Mouse (Mus musculus) limb, embryonic 13.5 days (tissue): ENCODE data around the gene Pi4ka. TPM values are rescaled to one million over a fixed set of nuclear protein-coding genes. Genes with fewer than 3 reads are reported as not detected.

ENCODE experiments used
- ATAC-seq: fragments of 200-750 bp; cut with Nextera tagmentation; 2 replicates; pipeline ENCODE4 v1.8.0; 2017; ENCODE audit warnings: low read depth, moderate number of reproducible peaks, moderate TSS enrichment; ENCODE audit not compliant: low FRiP score
- H3K27ac ChIP-seq: fragments of 300-500 bp; sonication (generic); 2 replicates; pipeline ENCODE4 v1.5.1; 2015; ENCODE audit warnings: inconsistent platforms, mild to moderate bottlenecking, moderate library complexity
- H3K27me3 ChIP-seq: fragments of 300-500 bp; sonication (generic); 2 replicates; pipeline ENCODE4 v1.6.1; 2015; ENCODE audit warnings: mild to moderate bottlenecking, inconsistent platforms
- H3K36me3 ChIP-seq: fragments of 300-500 bp; sonication (generic); 2 replicates; pipeline ENCODE4 v1.6.1; 2015; ENCODE audit warnings: inconsistent platforms, mild to moderate bottlenecking, moderate library complexity
- H3K4me1 ChIP-seq: fragments of 300-500 bp; sonication (generic); 2 replicates; pipeline ENCODE4 v1.6.1; 2015; ENCODE audit warnings: inconsistent platforms
- H3K4me2 ChIP-seq: fragments of 300-500 bp; sonication (generic); replicated peaks from 2 replicates; pipeline ENCODE4 v1.6.1; 2015; ENCODE audit warnings: inconsistent platforms, mild to moderate bottlenecking, moderate library complexity
- H3K4me3 ChIP-seq: fragments of 300-500 bp; sonication (generic); 2 replicates; pipeline ENCODE4 v1.5.1; 2015; ENCODE audit warnings: moderate library complexity, mild to moderate bottlenecking, inconsistent platforms
- H3K9ac ChIP-seq: fragments of 300-500 bp; sonication (generic); 2 replicates; pipeline ENCODE4 v1.6.1; 2015; ENCODE audit warnings: mild to moderate bottlenecking, inconsistent platforms
- H3K9me3 ChIP-seq: fragments of 300-500 bp; sonication (generic); 2 replicates; pipeline ENCODE4 v1.6.1; 2016; ENCODE audit warnings: inconsistent platforms
- WGBS: fragments of 180-500 bp; shearing (Covaris S2); methylation state at CpG from one replicate; pipeline ENCODE4 v1.1.7; 2015; 5-methylcytosine and 5-hydroxymethylcytosine counted together
- polyA plus RNA-seq: library from polyadenylated mRNA; unstranded; fragments of >200 nt; fragmentation: Nextera tagmentation; extraction: Ambion mirVana; gene quantifications from 2 replicates; pipeline ENCODE4 v1.2.1, GENCODE M21; 2015

Pi4ka gene
- polyA plus RNA-seq, 1 experiment from 2014 or later = 35.0 TPM

DNA sequence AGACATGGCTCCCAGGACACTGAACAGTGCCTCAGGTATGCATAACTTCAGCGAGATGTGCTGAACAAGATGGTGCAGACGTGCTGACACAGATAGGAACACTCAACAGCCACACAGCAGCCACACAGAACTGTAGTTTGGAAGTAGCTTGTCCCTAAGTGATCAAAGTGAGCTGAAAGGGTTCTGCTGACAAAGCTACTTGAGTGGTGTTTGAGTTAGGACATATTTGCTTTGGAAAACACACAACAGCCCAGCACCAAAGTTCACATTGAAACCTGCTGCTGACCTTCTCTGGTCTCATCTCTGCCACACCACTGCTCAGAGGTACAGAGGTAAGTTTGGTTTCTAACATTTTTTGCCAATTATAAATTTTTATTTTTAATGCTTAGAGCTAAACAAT is 75.0 kb downstream of the Pi4ka start, which contains the start of gene Serpind1:
Gene Serpind1, plus strand, starts transcription at position 256 of the 400 bp plus-strand sequence.
- H3K9me3 ChIP-seq = no peaks in the 10 kb centered on the region
- no peaks in the 10 kb centered on the region for H3K27me3 ChIP-seq
- WGBS = 74% methylated on average over 2 of the region's 2 CpGs
- H3K9ac ChIP-seq = no peak within 1 kb of the TSS
- ATAC-seq = no peak
- H3K36me3 ChIP-seq = peaks cover 20% of the 10 kb centered on the region
- no peak within 1 kb of the TSS for H3K4me3 ChIP-seq
- no peaks in the 10 kb centered on the region for H3K4me1 ChIP-seq
- no peak within 1 kb of the TSS for H3K4me2 ChIP-seq
- H3K27ac ChIP-seq = no peak within 1 kb of the TSS

DNA sequence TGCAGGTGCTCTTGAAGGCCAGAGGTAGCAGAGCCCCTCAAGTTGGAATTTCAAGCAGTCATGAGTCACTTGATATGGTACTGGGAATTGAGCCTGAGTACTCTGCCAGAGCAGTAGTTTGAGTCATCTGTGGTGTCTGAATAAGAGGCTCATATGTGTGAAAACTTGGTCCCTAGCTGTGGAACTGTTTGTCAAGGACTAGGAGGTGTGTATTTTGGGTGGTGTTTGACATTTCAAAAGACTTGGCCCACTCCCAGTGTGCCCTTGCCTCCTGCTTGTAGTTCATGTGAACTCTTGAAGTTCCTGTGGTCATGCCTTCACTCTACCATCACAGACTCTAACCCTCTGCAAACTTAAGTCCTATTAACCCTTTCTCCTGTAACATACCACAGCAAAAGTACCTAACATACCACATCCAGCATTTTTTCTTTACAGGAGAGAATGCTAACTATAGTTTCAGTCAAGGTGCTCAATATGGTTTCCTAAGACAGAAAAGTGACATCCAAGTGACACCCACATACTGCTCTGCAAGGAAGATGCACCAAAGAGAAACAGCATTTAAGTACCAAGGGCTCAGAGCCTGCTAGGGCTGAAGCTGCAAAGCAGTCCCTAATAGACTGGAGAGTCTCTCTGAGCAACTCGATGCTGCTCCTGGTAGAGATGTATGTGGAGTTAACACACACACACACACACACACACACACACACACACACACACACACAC is 76.1 kb downstream of the Pi4ka start:
- no peaks in the 10 kb centered on the region for H3K27me3 ChIP-seq
- no peak overlapping the region for H3K4me2 ChIP-seq
- H3K27ac ChIP-seq = no peak overlapping the region
- whole genome bisulfite sequencing = 91% methylated on average over 1 of the region's 1 CpGs
- H3K36me3 ChIP-seq = peaks cover 26% of the 10 kb centered on the region
- H3K9me3 ChIP-seq = no peaks in the 10 kb centered on the region
- no peaks in the 10 kb centered on the region for H3K4me1 ChIP-seq
- ATAC-seq = no peak
- no peak overlapping the region for H3K9ac ChIP-seq
- H3K4me3 ChIP-seq = no peak overlapping the region

DNA sequence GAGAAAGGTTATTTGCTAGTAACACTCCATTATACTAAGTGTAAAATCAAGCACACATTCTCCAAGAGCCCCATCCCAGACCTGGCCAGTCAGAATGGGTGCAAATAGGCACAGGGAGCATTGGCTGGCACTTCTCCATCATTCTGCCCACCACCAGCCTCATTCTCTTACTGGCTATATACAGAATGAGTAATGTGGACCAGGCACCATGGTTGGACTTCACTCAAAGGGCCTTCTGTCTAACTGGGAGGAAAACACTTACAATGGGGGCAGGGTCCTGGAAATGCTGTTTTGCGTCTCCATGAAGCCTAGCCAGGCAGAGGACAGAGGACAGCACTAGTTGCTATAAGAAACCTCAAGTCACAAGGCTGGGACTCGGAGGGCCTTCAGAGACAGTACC is 80.0 kb downstream of the Pi4ka start:
- ATAC-seq = no peak
- Histone ChIP-seq H3K27ac (no peak overlapping the region), H3K4me2 (no peak overlapping the region), H3K27me3 (no peaks in the 10 kb centered on the region), H3K9me3 (no peaks in the 10 kb centered on the region), H3K4me3 (no peak overlapping the region), H3K9ac (no peak overlapping the region), H3K4me1 (no peaks in the 10 kb centered on the region), H3K36me3 (peaks cover 60% of the 10 kb centered on the region)
- 67% methylated on average over 2 of the region's 2 CpGs for WGBS

DNA sequence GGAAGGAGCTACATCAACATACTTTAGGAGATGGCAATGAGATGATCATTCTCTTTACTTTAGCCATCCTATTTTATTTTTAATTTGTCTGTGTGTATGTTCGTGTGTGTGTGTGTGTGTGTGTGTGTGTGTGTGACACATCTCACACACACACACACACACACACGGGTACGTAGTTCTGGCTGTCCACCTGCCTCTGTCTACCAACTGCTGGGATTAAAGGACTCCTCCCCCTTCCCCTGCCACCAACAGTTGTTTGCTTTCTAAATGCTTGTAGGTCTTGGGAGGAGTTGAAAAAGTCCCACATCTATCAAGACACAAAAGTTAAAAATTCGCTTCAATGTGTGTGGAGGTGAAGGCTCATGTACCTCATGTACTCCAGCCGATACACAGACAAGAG is 81.4 kb downstream of the Pi4ka start:
- H3K4me3 ChIP-seq = no peak overlapping the region
- ATAC-seq = no peak
- H3K9ac ChIP-seq = no peak overlapping the region
- H3K9me3 ChIP-seq = no peaks in the 10 kb centered on the region
- H3K27me3 ChIP-seq = no peaks in the 10 kb centered on the region
- H3K4me2 ChIP-seq = no peak overlapping the region
- peaks cover 59% of the 10 kb centered on the region for H3K36me3 ChIP-seq
- H3K4me1 ChIP-seq = no peaks in the 10 kb centered on the region
- no peak overlapping the region for H3K27ac ChIP-seq
- 93% methylated on average over 5 of the region's 5 CpGs for WGBS

DNA sequence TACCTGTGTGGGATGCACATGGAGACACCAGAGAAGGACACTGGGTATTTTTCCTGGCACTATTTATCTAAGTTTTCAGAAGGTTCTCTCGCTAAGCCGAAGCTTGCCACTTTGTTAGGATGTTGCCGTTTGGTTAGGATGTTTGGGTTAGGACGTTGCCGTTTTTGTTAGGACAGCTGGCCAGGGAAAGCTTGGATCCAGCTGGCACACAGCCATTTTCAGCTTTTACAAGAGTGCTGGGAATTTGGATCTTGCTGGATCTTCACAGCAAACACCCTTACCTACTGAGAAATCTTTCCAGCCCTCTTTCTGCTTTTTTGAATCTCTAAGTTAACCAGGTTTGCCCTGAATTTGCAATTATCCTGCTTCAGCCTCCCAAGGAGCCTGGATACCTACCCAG is 84.6 kb downstream of the Pi4ka start:
- WGBS = 76% methylated on average over 5 of the region's 5 CpGs
- no peak overlapping the region for H3K27ac ChIP-seq
- H3K4me3 ChIP-seq = no peak overlapping the region
- no peaks in the 10 kb centered on the region for H3K4me1 ChIP-seq
- H3K9me3 ChIP-seq = no peaks in the 10 kb centered on the region
- H3K27me3 ChIP-seq = no peaks in the 10 kb centered on the region
- ATAC-seq = no peak
- H3K4me2 ChIP-seq = no peak overlapping the region
- H3K36me3 ChIP-seq = peaks cover 80% of the 10 kb centered on the region
- no peak overlapping the region for H3K9ac ChIP-seq

DNA sequence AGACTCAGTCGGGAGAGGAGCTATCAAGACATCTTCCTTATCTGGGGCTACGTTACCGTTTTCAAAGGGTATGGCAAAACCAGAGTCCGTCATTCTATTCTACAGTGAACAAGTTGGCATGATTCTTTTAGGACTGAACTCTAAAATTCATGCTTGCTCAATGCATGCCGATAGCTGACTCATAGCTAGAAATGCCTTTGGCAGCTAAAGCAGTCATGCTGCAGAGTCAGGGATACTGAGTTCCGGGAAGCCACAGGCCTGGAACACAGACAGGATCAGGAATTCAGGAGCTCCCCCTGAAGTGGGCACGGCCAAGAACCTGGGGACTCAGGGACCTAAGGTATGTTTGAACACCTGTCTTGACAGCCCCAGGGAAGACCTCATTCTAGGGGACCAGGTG is 89.6 kb downstream of the Pi4ka start:
- no peak overlapping the region for H3K27ac ChIP-seq
- H3K4me3 ChIP-seq = no peak overlapping the region
- H3K4me2 ChIP-seq = no peak overlapping the region
- 94% methylated on average over 7 of the region's 7 CpGs for WGBS
- H3K36me3 ChIP-seq = peaks cover 79% of the 10 kb centered on the region
- no peaks in the 10 kb centered on the region for H3K9me3 ChIP-seq
- no peaks in the 10 kb centered on the region for H3K4me1 ChIP-seq
- no peak for ATAC-seq
- H3K27me3 ChIP-seq = no peaks in the 10 kb centered on the region
- no peak overlapping the region for H3K9ac ChIP-seq

DNA sequence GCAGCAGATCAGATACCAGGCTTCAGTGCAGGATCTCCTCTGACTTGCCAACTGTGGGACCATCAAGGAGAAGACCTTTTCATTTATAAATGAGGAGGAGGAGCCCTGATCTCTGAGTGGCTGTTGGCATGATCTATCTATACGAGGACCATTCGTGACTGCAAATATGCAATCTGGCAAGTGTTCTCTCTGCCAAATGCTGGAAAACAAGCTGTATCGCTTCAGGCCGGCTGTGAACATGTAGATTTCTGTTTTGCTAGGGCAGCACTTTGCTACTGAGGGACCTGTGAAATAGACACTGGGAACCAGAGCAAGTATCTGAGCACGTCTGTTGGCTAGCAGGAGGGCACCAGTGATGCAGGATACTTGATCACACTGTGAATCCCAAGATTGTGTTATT is 93.6 kb downstream of the Pi4ka start:
- H3K9me3 ChIP-seq = no peaks in the 10 kb centered on the region
- H3K27ac ChIP-seq = no peak overlapping the region
- H3K4me3 ChIP-seq = no peak overlapping the region
- H3K36me3 ChIP-seq = peaks cover 88% of the 10 kb centered on the region
- no peak for ATAC-seq
- H3K4me1 ChIP-seq = no peaks in the 10 kb centered on the region
- no peak overlapping the region for H3K4me2 ChIP-seq
- H3K27me3 ChIP-seq = no peaks in the 10 kb centered on the region
- WGBS = 92% methylated on average over 5 of the region's 5 CpGs
- H3K9ac ChIP-seq = no peak overlapping the region

DNA sequence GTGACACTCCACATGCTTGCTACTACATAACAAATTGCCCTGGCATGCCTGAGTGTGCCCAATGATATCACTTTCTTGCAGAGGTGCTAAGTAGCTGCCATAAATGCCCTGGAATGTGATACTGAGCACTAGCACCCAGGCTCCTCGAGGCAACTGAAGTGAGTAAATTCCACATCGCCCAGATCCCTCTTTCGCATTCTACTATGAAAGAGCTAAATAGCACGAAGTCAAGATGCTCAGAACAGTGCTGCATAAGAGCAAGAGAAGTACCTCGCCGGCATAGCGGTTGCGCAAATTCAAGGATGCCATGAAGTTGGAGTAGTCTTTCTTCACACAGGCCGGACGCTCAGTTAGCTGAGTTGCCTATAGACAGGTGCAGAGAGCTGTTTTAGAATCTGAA is 97.1 kb downstream of the Pi4ka start:
- Histone ChIP-seq H3K27ac (no peak overlapping the region), H3K36me3 (peaks cover 81% of the 10 kb centered on the region), H3K27me3 (no peaks in the 10 kb centered on the region), H3K4me3 (no peak overlapping the region), H3K9me3 (no peaks in the 10 kb centered on the region), H3K4me2 (no peak overlapping the region), H3K9ac (no peak overlapping the region), H3K4me1 (no peaks in the 10 kb centered on the region)
- ATAC-seq = no peak
- 92% methylated on average over 10 of the region's 10 CpGs for WGBS

DNA sequence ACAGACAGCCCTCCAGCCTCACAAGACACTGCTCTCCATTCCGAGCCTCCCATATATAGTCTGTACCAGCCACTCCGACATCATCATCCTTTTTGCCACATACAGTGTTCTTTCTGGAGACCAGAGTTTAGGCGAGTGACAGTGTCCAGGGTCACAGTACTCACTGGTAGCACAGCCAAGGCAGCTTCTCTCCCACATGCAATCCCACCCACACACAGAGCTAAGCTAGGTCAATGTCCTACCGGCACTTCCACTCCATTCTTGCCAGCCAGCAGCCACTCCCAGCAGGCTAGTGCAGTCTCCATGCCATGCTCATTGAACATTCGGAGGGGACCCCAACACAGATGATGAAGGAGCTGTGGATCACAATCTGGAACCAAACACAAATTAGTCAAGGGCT is 98.7 kb downstream of the Pi4ka start:
- no peak overlapping the region for H3K4me2 ChIP-seq
- peaks cover 83% of the 10 kb centered on the region for H3K36me3 ChIP-seq
- no peak overlapping the region for H3K27ac ChIP-seq
- no peaks in the 10 kb centered on the region for H3K9me3 ChIP-seq
- H3K9ac ChIP-seq = no peak overlapping the region
- no peak overlapping the region for H3K4me3 ChIP-seq
- no peak for ATAC-seq
- 96% methylated on average over 5 of the region's 5 CpGs for WGBS
- H3K4me1 ChIP-seq = no peaks in the 10 kb centered on the region
- H3K27me3 ChIP-seq = no peaks in the 10 kb centered on the region

DNA sequence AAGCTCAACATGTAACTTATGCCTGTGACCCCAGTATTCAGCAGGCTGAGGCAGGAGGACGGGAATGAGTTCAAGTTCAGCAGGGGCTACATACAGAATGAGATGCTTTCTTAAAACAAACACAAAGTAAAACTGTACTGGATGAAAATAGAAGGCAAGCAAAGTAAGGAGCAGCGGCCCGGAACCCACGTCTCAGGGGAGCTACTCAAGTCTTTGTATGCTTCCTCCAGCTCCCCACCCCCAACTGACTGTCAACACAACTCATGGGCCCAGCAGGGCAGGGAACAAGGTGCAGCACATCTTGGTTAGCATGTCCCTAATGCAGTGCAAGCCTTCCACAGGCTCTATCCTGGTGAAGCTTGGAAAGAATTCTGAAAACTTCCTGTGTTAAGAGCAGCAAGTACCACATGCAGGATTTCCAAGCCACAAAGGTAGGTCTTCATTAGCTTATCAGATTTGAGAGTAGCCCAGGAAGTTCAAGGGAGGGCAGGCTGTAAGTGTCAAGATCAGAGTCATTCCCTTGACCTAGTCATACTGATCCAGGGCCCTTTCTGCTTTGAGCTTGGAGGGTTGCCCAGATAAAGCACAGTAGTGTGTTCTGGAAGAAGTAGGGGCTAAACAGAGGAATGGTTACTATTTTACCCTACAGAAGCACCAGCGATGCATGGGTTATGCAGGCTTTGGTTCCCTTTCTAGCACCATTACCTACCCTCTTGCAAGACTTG is 102.4 kb downstream of the Pi4ka start:
- Histone ChIP-seq H3K27me3 (no peaks in the 10 kb centered on the region), H3K9me3 (no peaks in the 10 kb centered on the region), H3K4me3 (no peak overlapping the region), H3K4me1 (no peaks in the 10 kb centered on the region), H3K9ac (no peak overlapping the region), H3K27ac (no peak overlapping the region), H3K4me2 (no peak overlapping the region), H3K36me3 (peaks cover 89% of the 10 kb centered on the region)
- WGBS = 86% methylated on average over 5 of the region's 5 CpGs
- ATAC-seq = no peak

DNA sequence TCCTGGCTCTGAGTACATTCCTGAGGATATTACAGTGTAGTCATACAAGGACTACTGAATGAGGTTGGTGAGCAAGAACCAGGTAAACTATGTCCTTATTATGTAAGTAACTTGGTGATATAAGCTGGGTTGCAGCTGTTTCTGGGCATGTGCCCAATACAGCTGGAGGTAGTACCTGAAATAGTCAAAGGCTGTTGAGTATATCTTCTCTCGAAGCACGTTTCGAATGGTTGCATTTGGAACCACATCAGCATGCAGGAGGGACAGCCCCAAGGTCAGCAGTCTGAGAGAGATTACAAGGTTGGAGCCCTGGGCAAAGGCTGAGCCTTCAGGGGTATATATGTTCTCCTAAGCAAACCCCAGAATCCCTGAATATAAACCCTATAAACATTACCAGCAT is 105.3 kb downstream of the Pi4ka start:
- Histone ChIP-seq H3K4me2 (no peak overlapping the region), H3K4me1 (no peaks in the 10 kb centered on the region), H3K9ac (no peak overlapping the region), H3K36me3 (peaks cover 94% of the 10 kb centered on the region), H3K27ac (no peak overlapping the region), H3K4me3 (no peak overlapping the region), H3K27me3 (no peaks in the 10 kb centered on the region), H3K9me3 (no peaks in the 10 kb centered on the region)
- 98% methylated on average over 3 of the region's 3 CpGs for WGBS
- ATAC-seq = no peak

DNA sequence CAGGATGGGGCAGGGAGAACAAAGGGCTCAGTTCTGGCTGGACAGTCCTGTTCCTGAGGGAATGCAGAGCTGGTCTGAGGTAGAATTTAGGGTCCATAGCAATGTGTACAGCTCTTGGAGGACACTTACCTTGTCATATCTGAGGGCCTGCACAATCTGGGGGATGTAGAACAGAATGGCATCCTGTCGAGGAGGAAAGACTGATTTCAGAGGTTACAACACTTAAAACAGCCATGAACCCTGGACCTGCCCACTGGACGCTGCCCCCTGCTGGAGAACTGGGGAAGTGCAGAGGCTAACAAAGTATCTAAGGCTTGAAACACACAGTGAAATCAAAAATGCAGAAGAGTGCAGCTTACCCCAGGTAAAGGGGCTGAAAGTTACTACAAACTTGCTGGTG is 113.4 kb downstream of the Pi4ka start:
- no peak for ATAC-seq
- Histone ChIP-seq H3K27me3 (no peaks in the 10 kb centered on the region), H3K9ac (no peak overlapping the region), H3K36me3 (peaks cover 74% of the 10 kb centered on the region), H3K4me1 (no peaks in the 10 kb centered on the region), H3K4me3 (no peak overlapping the region), H3K9me3 (no peaks in the 10 kb centered on the region), H3K27ac (no peak overlapping the region), H3K4me2 (no peak overlapping the region)
- WGBS = 2% methylated on average over 2 of the region's 2 CpGs

DNA sequence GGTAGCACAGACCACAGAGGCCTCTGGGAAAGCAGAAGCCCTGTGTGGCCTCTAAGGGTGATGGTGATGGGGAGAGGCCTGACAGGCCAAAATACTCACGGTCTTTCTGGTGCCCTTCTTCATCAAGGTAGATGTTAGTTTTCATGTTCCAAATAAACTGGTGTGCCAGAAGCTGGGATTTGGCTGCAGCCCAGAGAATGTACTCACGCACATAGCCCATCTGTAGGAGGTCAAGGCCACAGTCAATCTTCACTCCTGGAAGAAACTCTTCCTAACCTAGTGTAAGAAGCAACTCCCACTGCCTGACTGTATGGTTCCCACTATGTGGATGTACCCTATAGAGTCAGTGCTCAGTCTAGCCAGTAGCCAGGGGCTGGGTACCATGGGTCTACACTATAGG is 115.1 kb downstream of the Pi4ka start:
- no peak overlapping the region for H3K9ac ChIP-seq
- no peak overlapping the region for H3K27ac ChIP-seq
- H3K9me3 ChIP-seq = no peaks in the 10 kb centered on the region
- WGBS = 94% methylated on average over 2 of the region's 2 CpGs
- no peak overlapping the region for H3K4me2 ChIP-seq
- no peak overlapping the region for H3K4me3 ChIP-seq
- ATAC-seq = no peak
- no peaks in the 10 kb centered on the region for H3K4me1 ChIP-seq
- H3K36me3 ChIP-seq = peaks cover 73% of the 10 kb centered on the region
- H3K27me3 ChIP-seq = no peaks in the 10 kb centered on the region
